Mouse (Mus musculus): ENCODE measurements around the gene Prr5l. TPM values are rescaled to one million over a fixed set of nuclear protein-coding genes. Genes with fewer than 3 reads are reported as not detected.

Gene Prr5l
- 8.7 and 11.6 TPM in 2 replicates for polyA plus RNA-seq (2015; fragmentation: Nextera tagmentation; extraction: Ambion mirVana)

- Histone ChIP-seq H3K27ac (no peak within 1 kb of the TSS), H3K4me3 (no peak within 1 kb of the TSS), H3K4me2 (no peak within 1 kb of the TSS), H3K9me3 (replicated peaks) (no peaks in the 10 kb centered on the region), H3K9ac (no peak within 1 kb of the TSS), H3K36me3 (ENCODE audit: poor library complexity, severe bottlenecking) (no peaks in the 10 kb centered on the region), H3K4me1 (peaks cover 8% of the 10 kb centered on the region), H3K27me3 (no peaks in the 10 kb centered on the region)
- WGBS = 50% methylated on average over 3 of the region's 3 CpGs
- no peak for ATAC-seq
Observed at GRCm38 (mm10) chr2:101882998-101883397, at the start of gene Prr5l. TSS of gene Prr5l (minus strand) at chr2:101883027.

GRCm38 (mm10) chr2:101932169-101932936 lies 49.5 kb upstream of the Prr5l start:
- 70% methylated on average over 14 of the region's 14 CpGs for WGBS
- no peak overlapping the region for H3K4me2 ChIP-seq
- no peaks in the 10 kb centered on the region for H3K27me3 ChIP-seq
- no peak overlapping the region for H3K9ac ChIP-seq
- peak overlapping the region; percentile 42; the same call in 1 of the 2 replicates for H3K27ac ChIP-seq
- H3K9me3 ChIP-seq (replicated peaks) = no peaks in the 10 kb centered on the region
- no peak overlapping the region for H3K4me3 ChIP-seq
- peak; percentile 48; the same call in 1 of the 2 replicates for ATAC-seq
- H3K36me3 ChIP-seq (ENCODE audit: poor library complexity, severe bottlenecking) = no peaks in the 10 kb centered on the region
- H3K4me1 ChIP-seq = peaks cover 10% of the 10 kb centered on the region; the same call in 1 of the 2 replicates

GRCm38 (mm10) chr2:101925591-101926188 lies 42.9 kb upstream of the Prr5l start:
- Histone ChIP-seq H3K9me3 (replicated peaks) (no peaks in the 10 kb centered on the region), H3K4me1 (peaks cover 17% of the 10 kb centered on the region), H3K4me2 (peak overlapping the region; percentile 13; the same call in 1 of the 2 replicates), H3K27me3 (no peaks in the 10 kb centered on the region), H3K4me3 (no peak overlapping the region), H3K36me3 (ENCODE audit: poor library complexity, severe bottlenecking) (no peaks in the 10 kb centered on the region), H3K27ac (no peak overlapping the region), H3K9ac (no peak overlapping the region)
- WGBS = 26% methylated on average over 12 of the region's 12 CpGs
- 0 out of 2 replicates have a peak, but pooled peaks have one; percentile 33 for ATAC-seq

- Histone ChIP-seq H3K27me3 (no peaks in the 10 kb centered on the region), H3K9ac (no peak overlapping the region), H3K4me3 (no peak overlapping the region), H3K9me3 (replicated peaks) (no peaks in the 10 kb centered on the region), H3K27ac (no peak overlapping the region), H3K4me1 (peaks cover 22% of the 10 kb centered on the region), H3K4me2 (no peak overlapping the region), H3K36me3 (ENCODE audit: poor library complexity, severe bottlenecking) (no peaks in the 10 kb centered on the region)
- ATAC-seq = no peak
- WGBS = 55% methylated on average over 3 of the region's 3 CpGs
Observed at GRCm38 (mm10) chr2:101925183-101925582, 42.4 kb upstream of the Prr5l start.

GRCm38 (mm10) chr2:101923181-101923580 lies 40.4 kb upstream of the Prr5l start:
- Histone ChIP-seq H3K9ac (no peak overlapping the region), H3K36me3 (ENCODE audit: poor library complexity, severe bottlenecking) (no peaks in the 10 kb centered on the region), H3K9me3 (replicated peaks) (no peaks in the 10 kb centered on the region), H3K4me2 (no peak overlapping the region), H3K27ac (no peak overlapping the region), H3K4me1 (peaks cover 27% of the 10 kb centered on the region), H3K4me3 (no peak overlapping the region), H3K27me3 (no peaks in the 10 kb centered on the region)
- no peak for ATAC-seq
- WGBS = 87% methylated on average over 4 of the region's 4 CpGs

GRCm38 (mm10) chr2:101922302-101922701 lies 39.5 kb upstream of the Prr5l start:
- ATAC-seq = no peak
- H3K9ac ChIP-seq = no peak overlapping the region
- H3K4me3 ChIP-seq = no peak overlapping the region
- H3K27ac ChIP-seq = no peak overlapping the region
- peaks cover 27% of the 10 kb centered on the region for H3K4me1 ChIP-seq
- H3K9me3 ChIP-seq (replicated peaks) = no peaks in the 10 kb centered on the region
- H3K36me3 ChIP-seq (ENCODE audit: poor library complexity, severe bottlenecking) = no peaks in the 10 kb centered on the region
- no peak overlapping the region for H3K4me2 ChIP-seq
- no peaks in the 10 kb centered on the region for H3K27me3 ChIP-seq
- WGBS = 98% methylated on average over 4 of the region's 4 CpGs

GRCm38 (mm10) chr2:101920136-101920554 lies 37.3 kb upstream of the Prr5l start:
- no peaks in the 10 kb centered on the region for H3K27me3 ChIP-seq
- H3K36me3 ChIP-seq (ENCODE audit: poor library complexity, severe bottlenecking) = no peaks in the 10 kb centered on the region
- no peak overlapping the region for H3K4me3 ChIP-seq
- H3K9me3 ChIP-seq (replicated peaks) = no peaks in the 10 kb centered on the region
- WGBS = 28% methylated on average over 2 of the region's 2 CpGs
- H3K4me1 ChIP-seq = peaks cover 18% of the 10 kb centered on the region
- no peak overlapping the region for H3K9ac ChIP-seq
- ATAC-seq = peak; percentile 19; the same call in 1 of the 2 replicates
- peak overlapping the region; percentile 48; the same call in 1 of the 2 replicates for H3K27ac ChIP-seq
- H3K4me2 ChIP-seq = no peak overlapping the region

- Histone ChIP-seq H3K4me3 (no peak overlapping the region), H3K4me2 (no peak overlapping the region), H3K36me3 (ENCODE audit: poor library complexity, severe bottlenecking) (no peaks in the 10 kb centered on the region), H3K27me3 (no peaks in the 10 kb centered on the region), H3K9ac (no peak overlapping the region), H3K27ac (no peak overlapping the region), H3K9me3 (replicated peaks) (no peaks in the 10 kb centered on the region), H3K4me1 (peaks cover 9% of the 10 kb centered on the region)
- WGBS = 85% methylated on average over 7 of the region's 7 CpGs
- no peak for ATAC-seq
Observed at GRCm38 (mm10) chr2:101918518-101918917, 35.7 kb upstream of the Prr5l start.

GRCm38 (mm10) chr2:101909326-101910080 lies 26.7 kb upstream of the Prr5l start:
- Histone ChIP-seq H3K4me3 (no peak overlapping the region), H3K9me3 (replicated peaks) (peaks cover 5% of the 10 kb centered on the region; the same call in 1 of the 2 replicates), H3K4me2 (no peak overlapping the region), H3K27me3 (no peaks in the 10 kb centered on the region), H3K9ac (no peak overlapping the region), H3K27ac (no peak overlapping the region), H3K36me3 (ENCODE audit: poor library complexity, severe bottlenecking) (no peaks in the 10 kb centered on the region), H3K4me1 (peaks cover 21% of the 10 kb centered on the region)
- no peak for ATAC-seq
- WGBS = 83% methylated on average over 15 of the region's 15 CpGs

GRCm38 (mm10) chr2:101908773-101909172 lies 25.9 kb upstream of the Prr5l start:
- Histone ChIP-seq H3K27me3 (no peaks in the 10 kb centered on the region), H3K9me3 (replicated peaks) (peaks cover 5% of the 10 kb centered on the region; the same call in 1 of the 2 replicates), H3K36me3 (ENCODE audit: poor library complexity, severe bottlenecking) (no peaks in the 10 kb centered on the region), H3K9ac (no peak overlapping the region), H3K4me2 (no peak overlapping the region), H3K4me1 (peaks cover 21% of the 10 kb centered on the region), H3K27ac (no peak overlapping the region), H3K4me3 (no peak overlapping the region)
- ATAC-seq = no peak
- 68% methylated on average over 13 of the region's 13 CpGs for WGBS

GRCm38 (mm10) chr2:101907386-101908022 lies 24.7 kb upstream of the Prr5l start:
- H3K36me3 ChIP-seq (ENCODE audit: poor library complexity, severe bottlenecking) = no peaks in the 10 kb centered on the region
- peaks cover 21% of the 10 kb centered on the region for H3K4me1 ChIP-seq
- no peak overlapping the region for H3K4me3 ChIP-seq
- H3K9ac ChIP-seq = no peak overlapping the region
- peaks cover 5% of the 10 kb centered on the region; the same call in 1 of the 2 replicates for H3K9me3 ChIP-seq (replicated peaks)
- ATAC-seq = no peak; the same call in 1 of the 2 replicates
- no peaks in the 10 kb centered on the region for H3K27me3 ChIP-seq
- WGBS = 58% methylated on average over 10 of the region's 10 CpGs
- no peak overlapping the region for H3K4me2 ChIP-seq
- H3K27ac ChIP-seq = no peak overlapping the region

All from forebrain, embryonic 13.5 days (tissue).